Mouse (Mus musculus) spleen, postnatal 4 days (tissue): ENCODE results near the gene Syap1.
A peak's percentile ranks its signal among the peaks of the same experiment; 100 is the strongest.
"Not testable (repeated sequence)": the region's sequence is repeated elsewhere in the genome, so short reads cannot be mapped to it uniquely, and the experiment has no call there.

Source experiments
- DNase-seq, 2 experiments: peaks; one replicate each; pipeline ENCODE4 v3.0.0; 2022; ENCODE audit warnings: low spot score in 2 of 2

Syap1 gene

GRCm38 (mm10) chrX:162830313-162830712, 57.9 kb downstream of the Syap1 start:
- DNase-seq: not testable (repeated sequence)

DNA sequence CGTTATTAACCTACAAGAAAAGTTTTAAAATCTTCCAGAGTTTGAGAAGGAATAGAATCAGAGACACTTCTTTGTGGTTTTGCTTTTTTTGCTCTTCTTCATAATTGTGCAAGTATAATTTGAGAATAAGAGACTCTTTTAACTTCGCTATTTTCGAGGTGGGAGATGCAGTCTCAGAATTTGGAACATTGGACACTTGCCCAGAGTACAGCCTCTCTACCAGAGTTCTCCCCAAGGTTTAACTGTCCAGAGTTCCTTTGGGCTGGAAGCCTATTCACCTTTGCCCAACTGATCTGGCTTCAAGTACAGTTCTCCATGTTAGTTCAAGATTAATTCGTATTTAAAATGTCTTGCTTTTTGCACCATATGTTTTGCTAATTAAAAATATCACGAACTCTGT, 58.5 kb downstream of the Syap1 start:
- no peak for DNase-seq

GRCm38 (mm10) chrX:162829203-162829708, 59.0 kb downstream of the Syap1 start, which contains the start of gene Txlng:
TSS of gene Txlng (minus strand) at chrX:162829454.
- peak; percentile 91 for DNase-seq

DNA sequence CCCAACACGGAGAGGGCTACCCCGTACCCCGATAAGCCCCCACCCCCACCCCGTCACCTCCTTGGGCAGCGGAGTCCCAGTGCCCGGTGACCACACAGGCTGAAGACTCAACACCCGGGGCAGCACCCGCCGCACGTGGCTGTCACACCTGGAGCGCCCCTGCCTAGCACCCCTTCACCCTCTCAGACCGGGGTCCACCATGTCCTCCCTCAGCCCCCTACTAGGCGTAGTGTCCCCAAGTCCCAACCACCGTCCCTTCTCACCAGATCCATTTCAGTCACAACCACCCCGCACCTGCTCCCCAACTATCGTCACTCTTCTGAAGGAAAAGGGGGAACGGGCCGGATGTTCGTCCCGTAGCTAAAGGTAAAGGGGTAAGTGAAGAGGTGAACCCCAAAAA, 59.5 kb downstream of the Syap1 start:
- DNase-seq: peak in 1 of 2 experiments; percentile 67

- no peak for DNase-seq
Observed at GRCm38 (mm10) chrX:162828016-162828415, 60.2 kb downstream of the Syap1 start.
